Mouse (Mus musculus) cerebellum, adult 2 months (tissue): Measurements from ENCODE around the gene Thumpd3. TPM values are rescaled to one million over a fixed set of nuclear protein-coding genes. Genes with fewer than 3 reads are reported as not detected.

Experiments
- DNase-seq, 2 experiments: peaks; one replicate each; pipeline ENCODE4 v3.0.0; 2021
- H3K27ac ChIP-seq: fragments of 200-500 bp; 2 replicates; pipeline ENCODE4 v1.5.1; 2012; ENCODE audit warnings: low read length, control low read depth, inconsistent platforms; ENCODE audit not compliant: insufficient read depth
- H3K27me3 ChIP-seq: fragments of 200-500 bp; 2 replicates; pipeline ENCODE4 v1.6.1; 2012; ENCODE audit warnings: inconsistent platforms, mild to moderate bottlenecking, low read length, moderate library complexity; ENCODE audit not compliant: control insufficient read depth, insufficient read depth
- H3K4me1 ChIP-seq: fragments of 200-500 bp; 2 replicates; pipeline ENCODE4 v1.6.1; 2011; ENCODE audit warnings: low read length; ENCODE audit not compliant: control insufficient read depth, insufficient read depth
- H3K4me3 ChIP-seq: fragments of 200-500 bp; replicated peaks from 2 replicates; pipeline ENCODE3; 2011; ENCODE audit warnings: mild to moderate bottlenecking, low read depth, low read length, control low read depth; ENCODE audit not compliant: insufficient read depth
- CTCF ChIP-seq: fragments of 200-500 bp; IDR thresholded peaks from 2 replicates; pipeline ENCODE4 v1.5.1; 2011; ENCODE audit warnings: low read depth, mild to moderate bottlenecking, control low read depth, low read length, moderate library complexity, borderline replicate concordance; ENCODE audit not compliant: insufficient read depth
- POLR2A ChIP-seq: fragments of 200-500 bp; IDR thresholded peaks from 2 replicates; pipeline ENCODE4 v1.6.1; 2011; ENCODE audit warnings: low read length, control low read depth, borderline replicate concordance; ENCODE audit not compliant: insufficient read depth
- WGBS: fragments of 180-500 bp; shearing (Covaris S2); methylation state at CpG from one replicate; pipeline ENCODE4 v1.1.7; 2018; 5-methylcytosine and 5-hydroxymethylcytosine counted together
- polyA plus RNA-seq: library from polyadenylated mRNA; depleted of rRNA; stranded (reverse); fragments of >200 nt; gene quantifications from 2 replicates; pipeline ENCODE4 v1.2.3, GENCODE M21; 2012

Thumpd3 gene
- polyA plus RNA-seq, 1 experiment, result 20.8 TPM

DNA sequence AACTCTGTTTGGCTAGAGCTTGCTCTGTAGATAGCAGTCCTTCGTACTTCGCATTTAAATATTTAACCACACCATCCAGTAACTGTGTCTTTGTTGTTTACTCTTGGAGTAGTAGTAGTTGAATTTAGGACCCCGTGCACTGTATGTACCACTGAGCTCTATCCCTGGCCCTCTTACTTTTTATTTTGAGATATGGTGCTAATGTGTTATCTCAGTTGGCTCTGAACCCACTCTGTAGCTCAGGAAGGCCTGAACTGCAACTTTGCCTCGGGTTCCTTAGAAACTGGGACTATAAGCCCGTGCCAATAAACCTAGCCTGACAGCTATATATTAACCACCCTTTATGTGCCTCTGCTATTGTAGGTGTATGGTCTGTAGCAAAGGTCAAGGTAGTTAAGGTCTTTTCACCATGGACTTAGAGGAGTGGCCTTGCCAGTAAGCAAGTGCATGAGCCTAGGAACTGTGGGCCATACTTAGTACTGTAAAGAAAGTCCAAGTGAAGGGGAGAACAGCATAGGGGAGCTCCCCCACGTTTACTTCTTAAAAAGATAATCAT lies 8.6 kb downstream of the Thumpd3 start:
- Histone ChIP-seq H3K27me3 (no peaks in the 10 kb centered on the region), H3K4me3 (no peak overlapping the region), H3K27ac (no peak overlapping the region), H3K4me1 (no peaks in the 10 kb centered on the region)
- WGBS, result 89% methylated on average over 6 of the region's 6 CpGs
- DNase-seq, result no peak
- no peak for TF ChIP-seq POLR2A
- no peak for TF ChIP-seq CTCF

GRCm38 (mm10) chr6:113060892-113061563 lies 15.0 kb downstream of the Thumpd3 start:
- WGBS, result 60% methylated on average over 1 of the region's 1 CpGs
- Histone ChIP-seq H3K4me3 (no peak overlapping the region), H3K4me1 (no peaks in the 10 kb centered on the region), H3K27me3 (no peaks in the 10 kb centered on the region), H3K27ac (no peak overlapping the region)
- no peak for DNase-seq
- TF ChIP-seq POLR2A (no peak), CTCF (no peak)

DNA sequence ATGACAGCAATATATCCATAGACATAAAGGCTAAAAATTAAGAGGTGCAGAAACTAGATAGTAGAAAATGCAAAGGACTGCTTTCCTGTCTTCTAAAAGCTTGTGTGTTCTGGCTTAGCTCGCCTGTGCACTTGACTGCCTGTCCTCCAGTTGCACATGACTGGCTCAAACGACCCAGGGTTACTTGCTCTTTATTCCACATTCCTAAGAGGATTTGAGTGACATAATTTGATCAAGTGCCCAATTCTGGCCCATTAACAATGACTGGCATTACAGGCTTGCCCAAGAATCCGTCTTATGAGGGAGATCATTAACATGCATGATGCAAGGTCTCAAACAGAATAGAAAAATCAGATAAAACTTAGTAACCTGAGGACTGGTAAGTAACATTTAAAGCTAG lies 16.2 kb downstream of the Thumpd3 start:
- 37% methylated on average over 3 of the region's 3 CpGs for WGBS
- H3K27me3 ChIP-seq, result no peaks in the 10 kb centered on the region
- H3K4me1 ChIP-seq, result no peaks in the 10 kb centered on the region
- no peak for DNase-seq
- TF ChIP-seq POLR2A (no peak), CTCF (no peak)
- no peak overlapping the region for H3K4me3 ChIP-seq
- H3K27ac ChIP-seq, result no peak overlapping the region

DNA sequence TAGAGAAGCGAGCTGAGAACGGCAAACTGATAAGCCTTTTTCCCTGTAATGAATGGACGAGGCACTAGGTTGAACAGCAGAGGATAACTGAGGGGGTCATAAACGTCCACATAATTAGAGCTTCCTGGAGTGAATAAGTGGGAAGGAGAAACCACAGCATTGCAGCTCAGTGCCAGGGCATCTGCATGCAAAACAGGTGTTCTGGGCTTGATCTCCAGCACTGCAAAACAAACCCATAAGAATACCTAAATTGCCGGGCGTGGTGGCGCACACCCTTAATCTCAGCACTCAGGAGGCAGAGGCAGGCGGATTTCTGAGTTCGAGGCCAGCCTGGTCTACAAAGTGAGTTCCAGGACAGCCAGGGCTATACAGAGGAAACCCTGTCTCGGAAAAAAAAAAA lies 17.3 kb downstream of the Thumpd3 start:
- Histone ChIP-seq H3K27me3 (no peaks in the 10 kb centered on the region), H3K4me3 (no peak overlapping the region), H3K27ac (no peak overlapping the region), H3K4me1 (no peaks in the 10 kb centered on the region)
- DNase-seq, result no peak
- WGBS, result 90% methylated on average over 10 of the region's 10 CpGs
- TF ChIP-seq CTCF (no peak), POLR2A (no peak)

DNA sequence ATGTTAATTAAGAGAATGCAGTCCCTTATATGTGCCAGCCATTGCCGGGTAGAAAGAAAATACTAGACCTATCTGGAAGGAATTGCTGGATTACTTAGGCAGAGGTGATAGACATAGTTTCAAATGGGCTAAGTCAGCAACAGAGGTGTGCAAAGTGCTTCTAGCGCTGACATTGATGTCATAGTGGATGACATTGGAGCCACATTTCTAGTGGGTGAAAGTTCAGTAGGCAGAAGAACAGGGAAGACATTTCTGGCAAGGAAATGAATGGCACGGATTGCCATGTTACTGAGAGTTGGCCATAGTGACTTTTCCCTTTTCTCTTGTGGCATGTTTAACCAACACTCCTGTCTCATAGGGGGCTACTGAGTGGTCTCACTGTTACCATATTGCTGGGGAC lies 19.2 kb downstream of the Thumpd3 start:
- Histone ChIP-seq H3K27me3 (no peaks in the 10 kb centered on the region), H3K4me3 (no peak overlapping the region), H3K4me1 (no peaks in the 10 kb centered on the region), H3K27ac (no peak overlapping the region)
- DNase-seq, result no peak
- TF ChIP-seq POLR2A (no peak), CTCF (no peak)
- whole genome bisulfite sequencing, result 86% methylated on average over 3 of the region's 3 CpGs

- TF ChIP-seq CTCF, result no peak
- no peak for TF ChIP-seq POLR2A
- DNase-seq, result no peak
- no peak overlapping the region for H3K4me3 ChIP-seq
- 85% methylated on average over 1 of the region's 1 CpGs for whole genome bisulfite sequencing
- H3K4me1 ChIP-seq, result no peaks in the 10 kb centered on the region
- no peaks in the 10 kb centered on the region for H3K27me3 ChIP-seq
- H3K27ac ChIP-seq, result no peak overlapping the region
Measured at GRCm38 (mm10) chr6:113069154-113069553, 23.1 kb downstream of the Thumpd3 start.

DNA sequence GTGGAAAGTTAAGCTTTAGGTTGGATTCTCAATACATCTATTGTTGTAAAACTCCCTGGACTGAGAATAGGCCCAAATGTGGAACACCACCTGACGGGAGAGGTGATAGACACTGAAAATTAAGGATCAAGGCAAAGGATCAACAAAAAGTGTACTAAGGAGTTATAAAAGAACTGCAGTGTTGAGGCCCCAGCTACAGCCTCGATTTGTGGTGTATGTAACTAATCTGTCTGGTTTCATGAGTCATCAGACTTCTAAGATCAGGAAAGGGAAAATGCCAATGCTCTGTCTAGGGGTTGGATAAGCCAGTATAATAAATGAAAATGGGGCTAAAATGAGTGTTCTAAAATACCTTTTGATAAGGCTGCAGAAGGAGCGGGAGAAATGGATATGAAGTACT lies 29.2 kb downstream of the Thumpd3 start:
- Histone ChIP-seq H3K4me1 (no peaks in the 10 kb centered on the region; the same call in 1 of the 2 replicates), H3K27me3 (no peaks in the 10 kb centered on the region), H3K4me3 (no peak overlapping the region), H3K27ac (no peak overlapping the region)
- DNase-seq, result no peak
- TF ChIP-seq CTCF (no peak), POLR2A (no peak)
- 21% methylated on average over 3 of the region's 3 CpGs for WGBS
